Mouse (Mus musculus) liver, postnatal 0 days (tissue): ENCODE data around the gene Cog4. TPM values are rescaled to one million over a fixed set of nuclear protein-coding genes. Genes with fewer than 3 reads are reported as not detected.
A peak's percentile ranks its signal among the peaks of the same experiment; 100 is the strongest.

Source experiments
- ATAC-seq: fragments of 200-750 bp; cut with Nextera tagmentation; 2 replicates; pipeline ENCODE4 v1.8.0; 2017; ENCODE audit warnings: mild to moderate bottlenecking, moderate library complexity
- DNase-seq: peaks from one replicate; pipeline ENCODE4 v3.0.0-alpha.2; 2016
- H3K27ac ChIP-seq: fragments of 300-500 bp; sonication (generic); 2 replicates; pipeline ENCODE4 v1.5.1; 2014; ENCODE audit warnings: antibody characterized with exemption, moderate library complexity, mild to moderate bottlenecking, low read depth
- H3K27me3 ChIP-seq: fragments of 300-500 bp; sonication (generic); 2 replicates; pipeline ENCODE4 v1.6.1; 2014; ENCODE audit warnings: low read length, control low read depth, mixed read lengths; ENCODE audit not compliant: insufficient read depth
- H3K36me3 ChIP-seq: fragments of 300-500 bp; sonication (generic); replicated peaks from 2 replicates; pipeline ENCODE4 v1.6.1; 2014; ENCODE audit warnings: mild to moderate bottlenecking, control low read depth, low read length, moderate library complexity, mixed read lengths; ENCODE audit not compliant: insufficient read depth
- H3K4me1 ChIP-seq: fragments of 300-500 bp; sonication (generic); 2 replicates; pipeline ENCODE4 v1.6.1; 2014; ENCODE audit warnings: antibody characterized with exemption, mild to moderate bottlenecking, control low read depth; ENCODE audit not compliant: insufficient read depth
- H3K4me2 ChIP-seq: fragments of 300-500 bp; sonication (generic); 2 replicates; pipeline ENCODE4 v1.6.1; 2014; ENCODE audit warnings: low read depth, mild to moderate bottlenecking, low read length, moderate library complexity, mixed read lengths
- H3K4me3 ChIP-seq: fragments of 300-500 bp; sonication (generic); 2 replicates; pipeline ENCODE4 v1.5.1; 2014; ENCODE audit warnings: low read depth, low read length
- H3K9ac ChIP-seq: fragments of 300-500 bp; sonication (generic); replicated peaks from 2 replicates; pipeline ENCODE4 v1.6.1; 2014; ENCODE audit warnings: mild to moderate bottlenecking, moderate library complexity
- H3K9me3 ChIP-seq: fragments of 300-500 bp; sonication (generic); 2 replicates; pipeline ENCODE4 v1.6.1; 2016; ENCODE audit warnings: mild to moderate bottlenecking, control low read depth, low read length, mixed read lengths
- CTCF ChIP-seq: sonication (generic); IDR thresholded peaks from 2 replicates; pipeline ENCODE4 v1.5.1; 2016; ENCODE audit warnings: antibody characterized with exemption, low read depth
- EP300 ChIP-seq: IDR thresholded peaks from 2 replicates; pipeline ENCODE4 v1.6.1; 2016; ENCODE audit warnings: antibody characterized with exemption, low read depth, mild to moderate bottlenecking
- WGBS: fragments of 180-500 bp; shearing (Covaris S2); extraction: QIAGEN DNeasy Blood & Tissue Kit; methylation state at CpG from one replicate; pipeline ENCODE4 v1.1.7; 2014; ENCODE audit not compliant: insufficient replicate concordance; 5-methylcytosine and 5-hydroxymethylcytosine counted together
- polyA plus RNA-seq: library from polyadenylated mRNA; unstranded; fragments of >200 nt; fragmentation: Nextera tagmentation; extraction: Ambion mirVana; gene quantifications from 2 replicates; pipeline ENCODE4 v1.2.1, GENCODE M21; 2015

Gene Cog4
- polyA plus RNA-seq, 1 experiment from 2014 or later = 22.7 TPM

DNA sequence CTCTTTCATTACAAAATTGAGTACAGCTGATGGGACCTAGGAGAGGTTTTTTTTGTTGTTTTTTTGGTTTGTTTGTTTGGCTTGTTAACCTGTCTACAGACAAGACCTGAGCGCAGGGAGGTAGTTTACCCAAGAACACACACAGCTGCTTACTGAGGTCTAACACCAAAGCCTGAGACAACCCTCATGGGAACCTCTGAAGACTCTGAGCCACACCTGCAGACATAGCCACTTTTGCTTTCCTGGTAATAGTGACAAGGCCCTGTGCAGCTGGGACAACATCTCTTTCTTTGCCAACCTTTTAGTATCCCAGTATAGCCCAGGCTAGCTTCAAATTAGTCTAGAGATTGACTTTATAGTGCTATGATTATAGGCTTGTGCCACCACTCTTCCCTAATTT is 40.3 kb upstream of the Cog4 start:
- Histone ChIP-seq H3K4me3 (no peak overlapping the region), H3K27ac (no peak overlapping the region), H3K9ac (no peak overlapping the region), H3K4me1 (no peaks in the 10 kb centered on the region), H3K4me2 (no peak overlapping the region), H3K36me3 (peaks cover 24% of the 10 kb centered on the region), H3K9me3 (no peaks in the 10 kb centered on the region), H3K27me3 (no peaks in the 10 kb centered on the region)
- DNase-seq (no peak), ATAC-seq (no peak)
- TF ChIP-seq EP300 (no peak), CTCF (no peak)
- WGBS = 72% methylated on average over 1 of the region's 1 CpGs

DNA sequence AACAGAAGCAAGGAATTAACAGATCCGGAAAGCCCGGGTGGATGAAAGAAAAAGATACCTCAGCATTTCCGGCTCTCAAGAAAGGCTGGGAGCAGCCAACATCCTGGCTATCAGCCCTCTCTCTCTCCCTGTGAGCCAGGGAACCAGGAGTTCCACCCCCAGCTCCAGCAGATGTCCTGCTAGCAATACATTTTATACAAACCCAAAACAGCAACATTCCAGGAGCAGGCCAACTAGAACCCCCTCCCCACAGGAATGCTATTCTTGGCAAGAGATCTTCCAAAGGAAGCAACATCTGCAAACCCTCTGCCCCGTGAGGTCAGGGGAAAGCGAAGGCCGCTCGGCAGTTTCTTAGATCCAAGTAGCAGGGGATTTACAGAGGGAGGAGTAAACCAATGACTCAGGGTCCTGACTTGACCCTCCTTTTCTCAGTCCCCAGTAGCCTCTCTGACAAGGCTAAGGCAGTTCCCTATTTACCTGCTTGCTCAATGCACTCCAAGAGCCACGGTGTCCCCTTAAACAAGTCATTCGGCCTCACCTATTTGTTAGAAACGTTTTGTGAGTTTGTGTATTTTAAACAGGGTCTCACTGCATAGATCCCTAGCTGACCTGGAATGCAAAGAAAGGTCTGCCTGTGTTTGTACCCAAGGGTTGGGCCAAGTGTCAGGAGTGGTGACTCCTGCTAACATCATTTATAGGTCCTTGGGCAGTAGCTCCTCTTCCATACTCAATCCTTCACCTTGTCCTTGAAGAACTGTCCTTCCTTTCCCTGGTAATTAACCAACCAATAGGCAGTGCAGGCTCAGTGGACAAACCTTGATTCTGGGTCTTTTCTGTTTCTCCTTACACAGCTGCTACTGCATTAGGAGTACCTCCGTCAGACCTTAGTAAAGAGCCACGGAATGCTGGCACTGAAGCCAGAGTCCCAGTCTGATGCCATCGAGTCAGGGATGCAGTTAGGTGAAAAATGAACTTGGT is 37.6 kb upstream of the Cog4 start:
- H3K36me3 ChIP-seq = peaks cover 51% of the 10 kb centered on the region
- TF ChIP-seq CTCF = no peak
- no peak for TF ChIP-seq EP300
- WGBS = 66% methylated on average over 13 of the region's 13 CpGs
- H3K4me3 ChIP-seq = no peak overlapping the region
- no peaks in the 10 kb centered on the region for H3K4me1 ChIP-seq
- no peak overlapping the region for H3K4me2 ChIP-seq
- no peaks in the 10 kb centered on the region for H3K9me3 ChIP-seq
- DNase-seq (no peak), ATAC-seq (peak; percentile 55)
- H3K27ac ChIP-seq = no peak overlapping the region
- H3K9ac ChIP-seq = no peak overlapping the region
- no peaks in the 10 kb centered on the region for H3K27me3 ChIP-seq

- no peak for TF ChIP-seq EP300
- DNase-seq = no peak
- H3K36me3 ChIP-seq = peaks cover 61% of the 10 kb centered on the region
Measured at GRCm38 (mm10) chr8:110809831-110810230, 36.6 kb upstream of the Cog4 start.

DNA sequence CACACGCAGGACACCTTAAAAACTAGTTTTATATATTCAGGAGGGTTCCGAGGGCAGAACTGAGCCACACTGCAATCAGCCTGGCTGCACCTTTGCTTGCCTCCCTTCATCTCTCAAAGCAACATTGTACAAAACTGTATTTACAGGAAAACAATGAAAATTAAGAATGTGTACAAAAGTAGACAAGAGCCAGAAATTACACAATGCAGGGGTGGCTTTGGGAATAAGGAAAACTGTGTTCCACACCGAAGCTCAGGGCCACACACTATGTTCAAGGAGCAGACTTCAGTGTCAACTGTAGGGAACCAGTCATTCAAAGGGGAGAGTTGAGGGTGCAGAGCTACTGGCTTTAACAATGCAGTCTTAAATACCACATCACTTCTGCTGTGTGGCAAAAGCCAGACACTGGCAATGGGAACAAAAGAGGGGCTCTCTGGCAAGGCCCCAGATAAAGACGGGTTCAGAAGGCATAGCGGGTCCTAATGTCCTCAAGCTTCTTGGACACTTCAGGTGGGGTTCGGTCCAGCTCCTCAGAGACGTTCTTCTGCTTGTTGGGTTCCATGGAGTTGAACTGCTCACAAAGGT is 35.8 kb upstream of the Cog4 start:
- 92% methylated on average over 7 of the region's 7 CpGs for WGBS
- H3K27me3 ChIP-seq = no peaks in the 10 kb centered on the region
- DNase-seq = no peak
- no peak overlapping the region for H3K9ac ChIP-seq
- no peak for TF ChIP-seq EP300
- no peak overlapping the region for H3K4me3 ChIP-seq
- H3K4me1 ChIP-seq = no peaks in the 10 kb centered on the region
- H3K36me3 ChIP-seq = peaks cover 69% of the 10 kb centered on the region
- no peaks in the 10 kb centered on the region for H3K9me3 ChIP-seq
- ATAC-seq = no peak
- H3K4me2 ChIP-seq = no peak overlapping the region
- H3K27ac ChIP-seq = no peak overlapping the region

More at GRCm38 (mm10) chr8:110809831-110810230, 36.6 kb upstream of the Cog4 start:
- Histone ChIP-seq H3K9ac (no peak overlapping the region), H3K4me2 (no peak overlapping the region), H3K27me3 (no peaks in the 10 kb centered on the region), H3K4me3 (no peak overlapping the region), H3K9me3 (no peaks in the 10 kb centered on the region), H3K27ac (no peak overlapping the region), H3K4me1 (no peaks in the 10 kb centered on the region)
- 54% methylated on average over 2 of the region's 2 CpGs for WGBS
- no peak for ATAC-seq

- TF ChIP-seq CTCF (no peak), EP300 (no peak)
- Histone ChIP-seq H3K4me3 (no peak overlapping the region), H3K4me1 (no peaks in the 10 kb centered on the region), H3K27ac (no peak overlapping the region), H3K36me3 (peaks cover 73% of the 10 kb centered on the region), H3K4me2 (no peak overlapping the region), H3K9ac (no peak overlapping the region), H3K27me3 (no peaks in the 10 kb centered on the region), H3K9me3 (no peaks in the 10 kb centered on the region)
- 94% methylated on average over 3 of the region's 3 CpGs for WGBS
- no peak for DNase-seq
- no peak for ATAC-seq
Measured at GRCm38 (mm10) chr8:110811116-110811515, 35.3 kb upstream of the Cog4 start.

DNA sequence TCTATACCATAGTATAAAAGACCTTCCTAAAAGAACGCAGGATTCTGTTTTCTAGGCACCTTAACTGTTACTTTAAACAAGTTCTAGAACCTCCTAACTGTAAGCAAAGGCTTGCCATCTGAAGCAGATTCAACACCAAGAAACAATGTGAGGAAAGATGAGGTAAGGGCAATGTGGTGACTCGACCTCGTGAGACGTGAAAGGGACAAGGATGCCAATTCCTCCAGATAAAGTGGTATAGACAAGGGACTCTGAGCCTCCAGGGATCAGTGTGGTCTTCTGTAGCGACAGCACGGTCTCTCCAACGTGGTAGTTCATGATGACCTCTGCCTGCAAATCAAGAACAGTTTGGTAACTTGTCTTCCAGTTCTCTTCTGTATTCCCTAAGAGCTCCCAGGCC is 34.6 kb upstream of the Cog4 start:
- TF ChIP-seq EP300 = no peak
- TF ChIP-seq CTCF = no peak
- peaks cover 79% of the 10 kb centered on the region for H3K36me3 ChIP-seq
- H3K4me1 ChIP-seq = no peaks in the 10 kb centered on the region
- H3K9ac ChIP-seq = no peak overlapping the region
- no peak overlapping the region for H3K27ac ChIP-seq
- no peak overlapping the region for H3K4me2 ChIP-seq
- H3K4me3 ChIP-seq = no peak overlapping the region
- ATAC-seq (no peak), DNase-seq (no peak)
- no peaks in the 10 kb centered on the region for H3K9me3 ChIP-seq
- 91% methylated on average over 7 of the region's 7 CpGs for WGBS
- no peaks in the 10 kb centered on the region for H3K27me3 ChIP-seq
